Mouse (Mus musculus): Measurements from ENCODE around the gene Map3k6.

Map3k6 gene

DNA sequence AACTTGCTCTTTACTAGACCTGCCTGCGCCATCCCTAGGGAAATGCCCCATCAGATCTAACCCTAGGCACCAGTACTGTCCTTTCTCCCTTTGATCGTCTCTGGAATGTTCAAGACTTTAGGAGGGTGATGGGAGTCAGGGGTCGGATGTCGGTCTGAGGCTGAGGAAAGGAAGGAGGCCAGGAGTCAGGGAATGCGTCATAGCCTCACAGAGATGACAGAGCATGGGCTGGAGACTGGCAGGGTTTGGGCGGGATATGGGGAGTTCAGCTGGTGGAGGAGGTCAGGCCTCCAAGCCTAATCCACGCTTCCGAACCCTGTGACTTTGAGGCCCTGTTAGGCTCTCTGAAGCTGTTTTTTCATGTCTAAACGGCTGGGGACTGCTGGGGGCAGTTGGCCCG, 27.0 kb upstream of the Map3k6 start:
- DNase-seq (ENCODE audit: low read depth): no peak

DNA sequence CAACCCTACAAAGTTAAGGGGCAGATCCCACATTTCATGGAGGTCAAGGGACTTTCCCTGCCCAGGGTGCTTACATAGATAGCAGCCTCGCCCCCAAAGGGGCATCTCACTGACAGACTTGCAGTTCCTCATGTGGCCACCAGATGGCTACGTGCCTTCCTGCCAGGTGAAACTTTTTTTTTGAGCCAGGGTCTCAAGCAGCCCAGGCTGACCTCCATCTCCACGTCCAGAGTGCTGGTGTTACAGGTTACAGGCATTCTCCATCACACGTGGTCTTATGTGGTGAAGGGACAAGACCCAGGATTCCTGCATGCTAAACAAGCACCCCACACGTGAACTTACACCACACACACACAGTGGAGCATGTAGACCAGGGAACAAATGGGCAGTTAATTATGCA, 23.0 kb upstream of the Map3k6 start:
- no peak for DNase-seq (ENCODE audit: low read depth)

DNA sequence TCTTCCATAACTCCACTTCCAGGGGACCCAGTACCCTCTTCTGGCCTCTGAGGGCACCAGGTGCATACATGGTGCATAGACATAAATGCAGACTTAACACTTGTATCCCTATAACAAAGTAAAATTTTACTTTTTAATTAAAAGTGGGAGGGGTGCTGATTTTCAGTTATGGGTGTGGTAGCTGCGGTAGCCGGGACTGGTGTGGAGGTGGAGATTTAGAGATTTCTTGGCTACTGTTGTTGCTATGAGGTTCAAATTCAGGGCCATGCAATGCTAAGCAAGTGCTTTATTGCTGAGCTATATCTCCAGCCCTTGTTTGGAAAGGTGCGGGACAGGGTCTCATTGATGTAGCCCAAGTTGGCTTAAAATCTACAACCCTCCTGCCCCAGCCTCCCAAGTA, 21.9 kb upstream of the Map3k6 start:
- no peak for DNase-seq (ENCODE audit: low read depth)

DNA sequence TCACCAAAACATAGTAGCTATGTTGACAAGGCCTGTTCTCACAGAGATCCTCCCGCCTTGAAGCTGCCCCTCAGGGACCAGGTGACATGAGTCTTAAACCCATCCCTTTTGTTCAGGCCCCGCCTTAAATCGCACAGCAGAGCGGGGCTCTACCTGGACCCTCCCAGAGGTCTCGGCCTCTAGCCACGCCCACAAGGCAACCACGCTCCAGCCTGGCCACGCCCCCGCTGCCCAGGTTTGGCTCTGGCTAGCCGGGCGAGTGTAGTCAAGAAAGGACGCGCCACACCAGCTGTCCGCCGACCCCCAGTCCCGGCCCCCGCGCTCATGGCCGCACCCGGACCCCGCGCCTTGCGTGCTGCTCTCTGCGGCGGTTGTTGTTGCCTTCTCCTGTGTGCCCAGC, 20.0 kb upstream of the Map3k6 start:
- DNase-seq (ENCODE audit: low read depth): no peak

DNA sequence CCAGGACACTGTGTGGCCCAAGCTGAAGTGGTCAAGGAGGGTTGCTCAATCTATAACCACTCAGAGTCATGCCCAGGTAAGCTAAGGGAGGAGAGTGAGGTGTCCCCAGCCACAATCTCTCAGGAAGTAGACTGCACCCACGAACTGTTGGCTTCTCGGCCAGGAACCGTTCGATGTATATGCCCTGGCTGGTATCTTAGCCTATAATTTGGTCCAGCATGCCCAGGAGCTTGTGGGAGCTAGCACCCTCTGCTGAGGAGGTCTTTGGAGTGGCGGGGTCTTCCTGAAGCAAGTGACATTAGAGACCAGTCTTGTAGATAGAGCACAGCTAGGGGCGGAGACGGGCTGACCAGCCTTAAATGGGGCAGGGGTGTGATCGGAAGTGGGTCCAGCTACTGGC, 18.9 kb upstream of the Map3k6 start:
- no peak for DNase-seq (ENCODE audit: low read depth)

DNA sequence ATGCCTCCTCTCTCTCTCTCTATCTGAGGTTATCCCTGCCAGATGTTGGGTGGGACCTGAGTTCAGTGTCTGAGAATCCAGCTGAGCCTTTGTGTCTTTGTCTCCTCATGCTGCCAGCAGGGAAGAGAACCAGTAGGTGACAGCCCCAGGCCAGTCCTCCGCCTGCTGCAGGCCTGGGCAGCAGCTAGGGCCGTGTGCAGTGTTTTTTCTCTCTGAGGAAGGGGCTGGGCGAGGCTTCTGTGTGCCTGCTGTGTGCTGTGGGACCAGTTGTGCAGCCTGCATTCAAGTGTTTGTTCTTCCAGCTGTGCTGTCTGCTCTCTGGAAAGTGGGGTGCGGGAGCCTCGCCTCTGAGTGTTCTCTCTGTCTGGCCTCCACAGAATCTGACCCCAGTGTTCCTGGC, 16.7 kb upstream of the Map3k6 start:
- DNase-seq (ENCODE audit: low read depth): no peak

DNA sequence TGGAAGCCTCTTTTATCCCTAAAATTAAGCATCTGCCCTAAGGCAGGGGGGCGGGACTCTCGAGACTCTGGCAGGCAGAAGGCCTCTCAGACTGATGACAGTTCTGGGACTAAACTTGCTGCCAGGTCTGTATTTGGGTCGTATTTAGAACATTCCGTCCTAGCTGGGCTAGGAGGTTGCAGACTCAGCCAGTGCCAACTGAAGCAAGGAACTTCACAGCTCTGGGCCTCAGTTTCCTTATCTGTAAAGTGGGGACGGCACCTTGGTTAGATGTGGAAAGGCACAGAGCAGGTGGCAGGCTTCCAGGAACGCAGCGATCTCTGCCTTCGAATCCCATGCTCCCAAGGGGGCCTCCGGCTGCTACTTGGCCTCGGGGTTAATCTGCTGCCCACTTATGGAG, 14.5 kb upstream of the Map3k6 start:
- DNase-seq (ENCODE audit: low read depth): no peak

DNA sequence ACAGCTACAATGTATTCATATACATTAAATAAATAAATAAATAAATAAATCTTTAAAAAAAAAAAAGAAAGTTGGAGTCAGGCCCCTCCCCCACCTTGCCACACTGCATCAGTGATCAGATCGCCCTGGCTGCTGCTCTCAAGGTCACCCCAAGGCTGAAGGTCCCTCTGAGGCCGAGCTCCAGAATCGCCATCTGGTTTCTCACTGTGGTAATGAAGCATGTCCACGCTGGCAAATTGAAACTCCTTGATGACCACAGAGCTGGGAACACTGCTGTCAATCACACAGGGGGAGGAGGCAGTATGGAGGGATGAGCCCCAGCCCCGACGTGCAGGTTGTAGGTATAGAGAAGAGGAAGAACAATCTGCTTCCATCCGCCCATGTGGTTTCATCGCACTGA, 13.0 kb upstream of the Map3k6 start:
- DNase-seq (ENCODE audit: low read depth): no peak

DNA sequence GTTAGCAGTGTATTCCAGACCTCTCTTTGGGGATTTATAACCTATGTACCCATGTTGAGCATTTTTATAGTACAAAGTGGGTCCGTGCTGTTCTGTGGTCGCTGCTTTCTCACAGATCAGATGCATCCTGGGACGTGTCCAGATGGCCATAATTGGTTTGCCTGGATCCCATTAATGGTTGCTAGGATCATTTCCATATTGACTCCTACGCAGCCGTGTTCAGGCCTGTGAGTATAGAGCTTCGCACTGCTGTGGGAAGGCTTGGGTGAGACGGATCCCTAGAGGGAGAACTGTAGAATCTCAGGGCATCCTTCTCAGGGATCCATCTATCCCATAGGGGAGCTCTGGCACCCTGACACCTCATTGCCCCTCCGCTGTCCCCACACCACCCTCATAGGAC, 11.0 kb upstream of the Map3k6 start:
- no peak for DNase-seq (ENCODE audit: low read depth)

DNA sequence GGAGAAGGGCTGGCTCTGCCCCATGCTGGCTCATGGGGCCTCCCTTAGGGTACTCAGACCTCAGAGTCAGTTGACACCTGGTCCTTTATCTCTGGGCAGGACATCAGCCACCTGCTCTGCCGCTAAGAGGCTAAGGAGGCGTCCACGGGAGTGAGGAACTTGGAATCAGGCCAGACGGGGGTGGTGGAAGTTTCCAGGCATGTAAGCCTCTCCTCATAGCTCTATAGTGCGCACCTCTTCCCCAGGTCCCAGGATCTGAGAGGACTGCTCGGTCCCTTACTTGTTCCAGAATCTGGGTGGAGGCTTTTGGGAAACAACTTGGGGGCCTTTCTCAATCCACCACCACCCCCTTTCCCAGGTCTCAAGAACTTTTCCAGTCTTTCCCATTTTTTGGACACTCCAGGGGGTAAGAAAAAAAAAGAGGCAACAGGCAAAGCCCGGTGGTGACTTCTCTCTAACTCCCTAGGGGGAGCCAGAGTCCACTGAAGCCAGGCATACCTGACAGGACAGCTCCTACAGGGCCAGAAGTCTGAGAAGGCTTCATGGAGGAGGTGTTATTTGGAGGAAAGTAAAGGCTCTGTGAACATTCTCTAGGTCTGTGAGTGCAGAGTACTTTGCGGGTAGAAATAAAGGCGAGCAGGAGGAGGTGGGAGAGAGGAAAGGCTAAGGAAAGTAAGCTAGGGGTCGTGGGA, 7.2 kb upstream of the Map3k6 start:
- DNase-seq (ENCODE audit: low read depth): no peak

DNA sequence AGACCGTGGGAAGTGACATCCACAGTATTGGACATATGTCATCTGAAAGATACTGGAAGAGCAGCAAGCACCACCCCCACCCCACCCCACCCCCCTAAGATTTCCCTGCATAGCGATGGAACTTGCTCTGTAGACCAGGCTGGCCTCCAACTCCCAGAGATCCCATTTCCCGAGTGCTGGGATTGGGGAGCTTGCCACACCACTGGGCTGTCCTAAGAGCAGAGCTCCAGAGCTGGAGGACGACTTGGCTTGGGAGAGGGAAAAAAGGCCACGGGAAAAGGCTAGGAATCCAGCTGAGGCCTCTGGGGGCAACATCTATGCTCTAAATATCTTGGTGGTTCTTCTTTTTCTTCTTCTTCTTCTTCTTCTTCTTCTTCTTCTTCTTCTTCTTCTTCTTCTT, 5.8 kb upstream of the Map3k6 start:
- DNase-seq (ENCODE audit: low read depth): no peak

DNA sequence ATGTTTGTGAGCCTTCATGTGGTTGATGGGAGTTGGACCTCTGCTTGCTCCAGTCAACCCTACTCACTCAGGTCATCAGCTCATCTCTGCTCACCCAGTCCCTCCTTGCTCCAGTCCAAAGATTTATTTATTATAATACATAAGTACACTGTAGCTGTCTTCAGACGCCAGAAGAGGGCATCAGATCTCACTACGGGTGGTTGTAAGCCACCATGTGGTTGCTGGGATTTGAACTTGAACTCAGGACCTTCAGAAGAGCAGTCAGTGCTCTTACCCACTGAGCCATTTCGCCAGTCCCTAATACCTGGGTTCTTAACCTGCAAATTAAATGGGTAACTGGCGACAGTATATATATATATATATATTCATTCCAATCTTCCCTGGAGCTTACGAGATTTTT, 5.2 kb upstream of the Map3k6 start:
- no peak for DNase-seq (ENCODE audit: low read depth)

DNA sequence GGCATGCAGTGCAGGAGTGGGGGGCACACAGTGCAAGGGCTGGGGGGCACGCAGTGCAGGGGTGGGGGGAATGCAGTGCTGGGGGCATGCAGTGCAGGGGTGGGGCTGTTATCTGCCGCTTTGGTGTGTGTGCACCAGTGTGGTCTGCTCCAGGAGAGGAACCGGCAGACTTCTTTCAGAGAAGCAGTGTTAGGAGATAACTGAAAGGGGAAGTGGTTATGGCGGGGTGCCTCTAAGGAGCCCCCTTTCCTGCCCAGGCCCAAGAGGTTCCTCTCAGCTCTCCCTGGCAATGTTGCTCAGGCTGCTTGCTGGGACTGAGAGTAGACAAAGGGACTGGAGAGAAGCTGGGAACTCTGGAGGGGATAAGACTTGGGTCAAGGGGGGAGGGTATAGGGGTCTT, 2.7 kb upstream of the Map3k6 start:
- no peak for DNase-seq (ENCODE audit: low read depth)

DNA sequence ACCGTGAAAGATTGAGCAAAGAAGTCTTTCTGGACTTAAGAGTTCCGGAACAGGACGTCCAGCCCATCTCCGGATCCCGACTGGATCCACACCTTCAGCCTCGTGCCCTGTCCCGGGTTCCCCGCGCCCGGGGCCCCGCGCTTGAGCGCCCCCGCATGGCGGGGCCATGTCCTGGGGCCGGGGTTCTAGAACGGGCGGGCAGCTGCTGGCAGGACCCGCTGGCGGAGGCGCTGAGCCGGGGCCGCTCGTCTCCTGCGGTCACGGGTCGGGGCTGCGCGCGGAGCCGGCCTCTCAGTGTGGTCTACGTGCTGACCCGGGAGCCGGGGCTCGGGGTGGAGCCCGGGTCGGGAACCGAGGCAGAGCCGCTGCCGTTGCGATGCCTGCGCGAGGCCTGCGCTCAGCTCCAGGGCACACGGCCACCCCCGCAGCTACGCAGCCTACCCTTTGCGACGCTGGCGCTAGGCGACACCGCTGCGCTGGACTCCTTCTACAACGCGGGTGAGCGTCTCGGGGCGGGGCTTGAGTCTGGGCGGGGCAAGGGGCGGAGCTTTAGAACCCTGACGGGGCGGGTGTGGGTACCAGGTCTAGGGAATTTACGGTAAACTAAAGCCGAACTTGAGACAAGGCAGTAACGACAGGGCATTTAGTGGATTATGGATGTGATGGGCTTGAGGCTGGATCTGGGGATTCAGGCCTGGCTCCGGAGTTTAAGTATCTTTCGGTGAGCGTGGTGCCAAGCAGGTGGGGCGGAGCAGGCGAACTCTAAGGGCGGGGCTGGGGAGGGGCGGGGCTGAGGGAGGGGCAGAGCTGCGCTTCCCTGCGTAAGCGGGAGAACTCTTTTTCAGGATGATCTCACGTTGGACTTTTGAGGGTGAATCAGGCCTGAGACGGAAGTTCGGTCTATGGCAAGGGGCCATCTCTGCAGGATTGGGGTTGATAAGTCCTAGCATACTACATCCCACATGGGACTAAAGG, 603 bp downstream of the Map3k6 start:
- peak; percentile 66 for DNase-seq (ENCODE audit: low read depth)

DNA sequence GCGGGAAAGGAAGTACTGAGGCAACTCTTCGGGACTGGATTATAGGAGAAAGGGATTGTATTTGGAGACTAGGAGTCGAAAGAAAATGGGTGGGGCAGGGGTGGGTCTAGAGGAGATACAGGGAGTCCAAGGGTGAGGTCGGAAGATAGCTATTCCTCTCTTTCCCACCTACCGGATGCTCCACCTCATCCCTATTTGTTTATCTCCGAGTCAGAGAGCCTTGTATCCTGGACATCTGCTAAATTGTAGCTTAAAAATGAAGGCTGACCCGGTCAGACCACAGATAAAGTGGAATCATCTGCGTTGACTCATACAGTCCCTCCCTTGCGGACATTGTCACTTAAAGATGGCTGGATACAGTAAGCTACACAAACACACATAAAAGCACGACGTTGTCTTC, 1.3 kb downstream of the Map3k6 start:
- no peak for DNase-seq (ENCODE audit: low read depth)

DNA sequence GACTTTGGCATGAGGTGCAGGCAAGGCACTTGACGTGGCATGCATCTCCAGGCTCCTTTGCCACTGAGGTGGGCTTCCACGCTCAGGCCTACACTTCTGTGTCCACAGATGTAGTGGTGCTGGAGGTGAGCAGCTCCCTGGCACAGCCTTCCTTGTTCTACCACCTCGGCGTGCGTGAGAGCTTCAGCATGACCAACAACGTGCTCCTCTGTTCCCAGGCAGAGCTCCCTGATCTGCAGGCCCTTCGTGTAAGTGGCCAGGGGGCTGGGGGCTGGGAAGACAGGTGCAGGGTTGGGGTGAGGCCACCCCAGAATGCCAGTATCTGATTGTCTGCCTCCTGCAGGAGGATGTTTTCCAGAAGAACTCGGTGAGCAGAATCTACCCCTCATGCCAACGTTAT, 2.1 kb downstream of the Map3k6 start:
- no peak for DNase-seq (ENCODE audit: low read depth)

DNA sequence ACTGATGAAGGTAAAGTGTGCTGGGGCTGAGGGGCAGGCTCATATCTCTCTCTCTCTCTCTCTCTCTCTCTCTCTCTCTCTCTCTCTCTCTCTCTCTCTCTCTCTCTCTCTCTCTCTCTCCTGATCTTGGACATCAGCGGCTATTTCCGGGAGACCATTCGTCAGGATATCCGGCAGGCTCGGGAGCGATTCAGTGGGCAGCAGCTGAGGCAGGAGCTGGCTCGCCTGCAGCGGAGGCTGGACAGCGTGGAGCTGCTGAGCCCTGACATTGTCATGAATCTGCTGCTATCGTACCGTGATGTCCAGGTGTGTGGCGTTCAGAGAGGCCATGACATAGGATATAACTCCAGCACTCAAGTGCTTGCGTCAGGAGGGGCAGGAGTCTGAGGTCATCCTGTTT, 2.9 kb downstream of the Map3k6 start:
- DNase-seq (ENCODE audit: low read depth): no peak

DNA sequence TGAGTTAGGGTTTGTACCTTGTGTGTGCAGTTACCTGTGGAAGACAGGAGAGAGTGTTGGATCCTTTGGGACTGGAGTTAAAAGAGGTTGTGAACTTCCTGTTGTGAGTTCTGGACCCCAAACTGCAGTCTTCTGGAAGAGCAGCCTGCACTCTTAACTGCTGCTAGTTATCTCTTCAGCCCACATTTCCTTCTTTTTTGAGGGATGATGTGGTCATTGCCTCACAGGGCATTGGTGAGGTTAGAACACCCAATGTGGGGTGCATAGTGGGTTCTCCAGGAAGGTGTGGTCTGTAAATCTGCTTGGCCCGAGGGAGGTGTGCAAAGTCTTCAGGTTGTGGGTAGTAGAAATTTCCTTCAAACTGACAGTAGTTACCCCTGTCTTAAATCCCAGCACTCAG, 3.7 kb downstream of the Map3k6 start:
- no peak for DNase-seq (ENCODE audit: low read depth)

DNA sequence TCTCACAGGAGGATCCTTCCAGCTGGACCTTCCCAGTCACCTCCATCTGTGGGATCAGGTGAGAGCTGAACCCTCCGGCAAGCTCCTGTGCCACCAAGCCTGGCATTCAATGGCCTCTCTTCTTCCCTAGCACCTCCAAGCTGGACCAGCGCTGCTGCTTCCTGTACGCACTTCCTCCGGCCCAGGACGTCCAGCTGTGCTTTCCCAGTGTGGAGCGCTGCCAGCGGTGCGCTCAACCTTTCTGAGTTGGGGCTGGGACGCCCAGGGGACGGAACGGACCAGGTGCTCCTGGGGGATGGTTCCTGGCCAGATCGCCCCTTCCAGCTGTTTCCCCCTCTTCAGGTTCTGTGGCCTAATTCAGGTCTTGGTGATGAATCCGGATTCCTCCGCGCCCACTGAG, 6.5 kb downstream of the Map3k6 start:
- no peak for DNase-seq (ENCODE audit: low read depth)

DNA sequence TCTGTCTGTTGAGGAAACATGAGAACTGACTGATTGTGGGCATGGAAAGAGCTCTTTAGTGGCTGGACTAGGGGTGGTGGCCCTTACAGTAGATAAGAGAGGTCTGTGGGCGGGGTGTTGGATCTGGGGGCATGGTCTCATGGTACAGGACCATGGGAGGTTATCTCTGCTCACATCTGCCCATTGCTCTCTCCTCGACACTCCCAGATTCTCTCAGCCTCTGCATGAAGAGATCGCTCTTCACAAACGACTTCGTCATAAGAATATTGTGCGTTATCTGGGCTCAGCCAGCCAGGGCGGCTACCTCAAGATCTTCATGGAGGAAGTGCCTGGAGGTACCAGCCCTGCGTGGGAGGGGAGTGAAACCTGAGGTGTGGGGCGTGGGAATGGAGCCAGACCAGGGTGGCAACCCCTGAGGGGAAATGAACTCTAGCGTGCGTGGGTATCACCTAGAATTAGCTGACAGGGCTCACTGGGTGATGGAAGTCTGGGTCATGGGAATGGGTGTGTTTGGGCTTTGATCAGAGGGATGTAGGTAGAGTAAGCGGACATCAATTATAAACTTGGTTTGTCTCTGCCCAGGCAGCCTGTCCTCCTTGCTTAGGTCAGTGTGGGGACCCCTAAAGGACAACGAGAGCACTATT, 7.3 kb downstream of the Map3k6 start:
- no peak for DNase-seq (ENCODE audit: low read depth)

DNA sequence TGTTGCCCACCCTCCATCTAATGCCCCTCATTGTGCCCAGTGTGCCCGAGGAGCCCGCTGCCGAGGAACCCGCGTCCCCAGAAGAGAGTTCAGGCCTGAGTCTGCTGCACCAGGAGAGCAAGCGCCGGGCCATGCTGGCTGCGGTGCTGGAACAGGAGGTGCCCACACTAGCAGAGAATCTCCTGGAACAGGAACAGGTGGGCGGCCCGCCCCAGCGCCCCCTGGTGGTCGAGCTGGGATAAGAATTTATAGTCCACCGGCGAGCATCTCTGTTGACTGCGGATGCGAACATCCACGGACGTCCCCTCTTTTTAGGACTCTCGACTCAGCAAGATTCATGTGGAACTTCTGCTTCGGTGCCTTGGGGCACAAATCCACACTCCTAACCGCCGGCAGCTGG, 10.0 kb downstream of the Map3k6 start:
- DNase-seq (ENCODE audit: low read depth): no peak

DNA sequence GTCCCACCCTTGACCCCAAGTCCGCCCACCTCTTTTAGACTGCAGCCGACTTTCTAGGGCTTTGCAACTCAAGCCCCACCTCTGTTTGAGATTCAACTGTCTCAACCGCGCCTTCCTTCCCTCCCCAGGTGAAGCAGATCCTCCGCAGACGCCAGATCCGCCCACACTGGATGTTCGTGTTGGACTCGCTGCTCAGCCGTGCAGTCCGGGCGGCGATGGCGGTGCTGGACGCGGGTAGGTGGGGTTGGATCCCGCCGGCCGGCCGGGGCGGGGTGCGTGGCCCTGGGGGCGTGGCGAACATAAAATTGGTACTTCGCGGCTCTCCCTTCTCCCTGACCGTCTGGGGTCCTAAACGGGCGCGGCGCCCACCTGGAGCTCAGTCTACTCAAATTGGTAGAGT, 10.6 kb downstream of the Map3k6 start:
- no peak for DNase-seq (ENCODE audit: low read depth)

DNA sequence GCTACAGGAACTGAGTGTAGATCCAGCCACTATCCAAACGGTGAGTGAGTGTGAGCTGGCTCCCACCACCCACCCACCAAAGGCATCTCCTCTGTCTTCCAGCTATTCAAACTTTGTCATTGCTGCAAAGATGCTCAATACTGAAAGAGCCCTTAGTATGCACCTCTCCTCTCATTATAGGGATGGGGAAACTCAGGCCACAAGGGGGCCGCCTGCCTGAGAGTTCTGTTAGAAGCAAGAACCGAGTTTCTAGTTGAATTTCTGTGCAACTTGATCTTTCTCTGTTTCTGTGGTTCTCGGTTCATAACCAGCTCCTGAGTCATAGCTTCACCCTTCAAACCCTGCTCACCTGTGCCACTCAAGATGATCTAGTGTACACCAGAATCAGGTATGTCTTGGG, 11.5 kb downstream of the Map3k6 start:
- DNase-seq (ENCODE audit: low read depth): no peak

Data from fibroblast of lung, adult 2 months (primary cell).